Mouse (Mus musculus): ENCODE measurements around the gene Zbtb42.
A peak's percentile ranks its signal among the peaks of the same experiment; 100 is the strongest.

- TF ChIP-seq CTCF (IDR thresholded peaks at IDR 0.05; ENCODE audit: control insufficient read depth, insufficient read depth, low read length) (peak; percentile 38), POLR2A (IDR thresholded peaks at IDR 0.05; ENCODE audit: borderline replicate concordance, control insufficient read depth, low read depth, low read length) (no peak)
These were observed 45.6 kb downstream of the Zbtb42 start for GRCm38 (mm10) chr12:112724077-112724805.

Data from bone marrow, adult 2 months (tissue).